11 mouse cellular contexts compared by ENCODE assay signal in the genomic region with DNA sequence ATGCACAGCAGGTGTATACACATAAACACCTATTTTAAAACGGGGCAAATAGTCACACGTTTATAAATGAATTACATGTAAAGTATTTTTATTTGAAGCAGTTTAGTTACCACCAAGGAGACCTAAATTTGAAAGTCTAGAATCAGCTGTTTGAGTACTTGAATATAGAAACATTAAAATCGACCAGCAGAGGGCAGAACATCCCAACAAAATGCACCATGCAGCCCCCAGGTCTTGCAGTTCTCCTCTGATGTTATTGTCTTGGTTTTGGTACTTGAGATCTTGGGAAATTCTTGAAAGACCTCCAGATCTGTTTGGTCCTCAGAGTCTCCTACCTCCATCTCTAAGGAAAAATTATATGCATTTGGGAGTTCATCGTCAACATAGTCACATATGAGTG.
DNase-seq lines count a peak whose midpoint lies in the region; ATAC-seq lines count a peak whose summit lies in the region.
"Had no signal": no experiment of that assay in that cellular context is flagged by ENCODE, and none has a peak within 500 bp of the region (broad histone marks: within the 10 kb centered on the region; RNA-seq: fewer than 3 reads in every experiment).

No protein-coding gene starts in this region.

- DNase-seq in kidney, postnatal 36 days: peak; percentile 0 to 9
- DNase-seq in A20 (ENCODE audit: low read depth, low spot score): peak; percentile 6
- peak; percentile 17 for DNase-seq in ES-CJ7 (ENCODE audit: low read depth, low spot score)
- DNase-seq in forelimb bud, embryonic 11.5 days (ENCODE audit: low read depth, low spot score): peak; percentile 47

- no peak overlapping the region for H3K4me2 ChIP-seq in kidney, embryonic 16.5 days (replicated peaks; ENCODE audit: low read depth, low read length)
- H3K4me2 ChIP-seq in kidney, embryonic 15.5 days: no peak overlapping the region
- H3K4me2 ChIP-seq: embryonic facial prominence, embryonic 13.5 days; limb, embryonic 15.5 days; stomach, embryonic 15.5 days had no signal

- no peak overlapping the region for H3K9ac ChIP-seq in kidney, embryonic 16.5 days (replicated peaks; ENCODE audit: low read length)
- H3K9ac ChIP-seq in kidney, embryonic 15.5 days: no peak overlapping the region
- H3K9ac ChIP-seq: embryonic facial prominence, embryonic 13.5 days; limb, embryonic 15.5 days; stomach, embryonic 15.5 days had no signal

- no peak overlapping the region for H3K27ac ChIP-seq in kidney, embryonic 16.5 days (ENCODE audit: low read length)
- H3K27ac ChIP-seq in kidney, embryonic 15.5 days: no peak overlapping the region
- H3K27ac ChIP-seq: embryonic facial prominence, embryonic 13.5 days; limb, embryonic 15.5 days; stomach, embryonic 15.5 days had no signal

- ATAC-seq in kidney, embryonic 16.5 days (ENCODE audit: low FRiP score, low TSS enrichment): no peak
- ATAC-seq in erythroid progenitor cell, adult 5-6 weeks (replicated peaks; ENCODE audit: low FRiP score, poor library complexity, severe bottlenecking): no peak
- ATAC-seq in inflammation-experienced regulatory T-cells, adult 6 months: no peak
- no peak for ATAC-seq in kidney, embryonic 15.5 days (replicated peaks; ENCODE audit: low FRiP score)

- no peaks in the 10 kb centered on the region for H3K4me1 ChIP-seq in kidney, embryonic 16.5 days (ENCODE audit: insufficient read depth, low read length)
- H3K4me1 ChIP-seq in kidney, embryonic 15.5 days: no peaks in the 10 kb centered on the region
- H3K4me1 ChIP-seq: embryonic facial prominence, embryonic 13.5 days; limb, embryonic 15.5 days; stomach, embryonic 15.5 days had no signal

- no peaks in the 10 kb centered on the region for H3K36me3 ChIP-seq in kidney, embryonic 16.5 days (ENCODE audit: insufficient read depth, low read length)
- H3K36me3 ChIP-seq in kidney, embryonic 15.5 days: no peaks in the 10 kb centered on the region
- H3K36me3 ChIP-seq: embryonic facial prominence, embryonic 13.5 days; limb, embryonic 15.5 days; stomach, embryonic 15.5 days had no signal

- 33% methylated on average over 4 of the region's 4 CpGs for WGBS in kidney, embryonic 16.5 days
- 31% methylated on average over 4 of the region's 4 CpGs for WGBS in kidney, embryonic 15.5 days

- no peak overlapping the region for H3K4me3 ChIP-seq in kidney, embryonic 16.5 days (ENCODE audit: low read length)
- H3K4me3 ChIP-seq in kidney, embryonic 15.5 days (replicated peaks): no peak overlapping the region
- H3K4me3 ChIP-seq: embryonic facial prominence, embryonic 13.5 days; limb, embryonic 15.5 days; stomach, embryonic 15.5 days had no signal

- H3K27me3 ChIP-seq in kidney, embryonic 16.5 days (ENCODE audit: insufficient read depth, low read length): no peaks in the 10 kb centered on the region
- H3K27me3 ChIP-seq in kidney, embryonic 15.5 days: peaks cover 14% of the 10 kb centered on the region
- H3K27me3 ChIP-seq: stomach, embryonic 15.5 days had no signal

- H3K9me3 ChIP-seq in kidney, embryonic 16.5 days (ENCODE audit: low read length): no peaks in the 10 kb centered on the region
- H3K9me3 ChIP-seq in kidney, embryonic 15.5 days (replicated peaks): no peaks in the 10 kb centered on the region
- H3K9me3 ChIP-seq: embryonic facial prominence, embryonic 13.5 days; limb, embryonic 15.5 days; stomach, embryonic 15.5 days had no signal
